Mouse (Mus musculus) neural tube, embryonic 10.5 days (tissue): ENCODE results near the gene Gucy2d.

Experiments used
- DNase-seq: peaks from one replicate; pipeline ENCODE4 v3.0.0-alpha.2; 2017; ENCODE audit warnings: low spot score; ENCODE audit errors: extremely low spot score

The Gucy2d gene

DNA sequence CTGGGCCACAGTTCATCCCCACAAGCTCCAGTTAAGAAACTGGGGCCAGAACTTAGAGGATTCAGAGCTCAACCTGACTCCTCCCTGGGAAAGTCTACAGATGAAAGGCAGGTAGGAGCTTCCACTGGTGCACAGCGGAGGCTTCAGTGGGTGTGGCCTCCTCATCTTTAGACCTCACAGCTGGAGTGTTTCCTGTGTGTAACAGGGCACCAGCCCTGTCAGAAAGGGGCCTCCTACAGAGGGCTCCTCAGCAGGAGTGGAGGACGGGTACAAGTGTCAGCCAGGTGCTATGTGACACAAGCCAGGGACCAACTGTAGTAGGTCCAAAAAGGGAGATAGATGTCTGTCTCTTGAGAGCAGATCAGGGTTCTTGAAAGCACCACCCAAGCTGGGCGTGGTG lies 73.0 kb downstream of the Gucy2d start:
- no peak for DNase-seq

DNA sequence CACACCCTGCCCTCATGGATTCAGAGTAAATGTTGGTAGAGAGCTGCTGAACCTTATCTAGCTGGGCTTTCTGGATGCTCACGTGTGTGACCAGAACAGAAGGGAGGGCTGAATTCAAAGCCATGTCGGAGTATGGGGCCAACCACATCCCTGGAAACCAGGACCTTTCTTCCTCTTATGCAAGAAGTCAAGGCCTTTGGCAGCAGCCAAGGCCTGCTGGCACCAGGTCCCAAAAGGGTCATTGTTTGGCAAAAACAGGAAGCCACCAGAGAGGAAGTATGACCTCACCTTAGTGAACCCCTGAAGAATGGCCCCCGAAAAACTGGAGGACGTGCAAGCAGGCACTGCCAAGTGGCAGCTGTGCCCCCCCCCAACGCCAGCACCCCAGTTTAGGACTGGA lies 82.4 kb downstream of the Gucy2d start:
- DNase-seq: no peak

GRCm38 (mm10) chr7:98523070-98523812 lies 83.0 kb downstream of the Gucy2d start:
- no peak for DNase-seq

DNA sequence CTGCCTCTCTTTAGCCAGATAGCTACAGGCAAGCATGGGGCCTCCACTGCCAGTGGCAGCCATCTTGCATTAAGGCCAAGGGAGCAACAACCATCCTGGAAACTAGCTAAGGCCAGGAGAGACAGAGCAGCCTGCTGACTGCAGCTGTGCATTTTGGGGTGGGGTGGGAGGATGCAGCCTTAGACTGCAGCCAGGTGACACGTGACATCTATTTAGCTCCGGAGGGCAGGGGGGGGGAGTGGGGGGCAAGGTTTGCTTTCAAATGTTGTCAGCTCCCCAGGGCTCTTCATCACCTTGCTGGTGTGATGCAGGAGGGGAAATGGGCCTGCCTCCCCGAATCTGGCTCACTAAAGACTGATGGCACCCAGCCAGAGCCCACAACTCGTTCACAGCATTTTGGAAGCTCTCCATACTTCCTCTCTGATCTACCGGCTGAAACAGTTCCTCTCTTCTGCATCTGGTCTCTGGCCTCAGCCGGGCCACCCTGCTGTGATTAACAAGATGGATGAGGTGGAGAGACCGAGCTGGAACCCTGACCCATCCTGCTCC lies 83.7 kb downstream of the Gucy2d start:
- peak; percentile 24 for DNase-seq

GRCm38 (mm10) chr7:98524401-98524800 lies 84.2 kb downstream of the Gucy2d start:
- peak; percentile 14 for DNase-seq

- no peak for DNase-seq
Observed at GRCm38 (mm10) chr7:98524869-98525699, 84.9 kb downstream of the Gucy2d start.
